Mouse (Mus musculus): ENCODE results near the gene Gpr4. TPM values are rescaled to one million over a fixed set of nuclear protein-coding genes. Genes with fewer than 3 reads are reported as not detected.
A peak's percentile ranks its signal among the peaks of the same experiment; 100 is the strongest.

Gpr4 gene
- 3.8 TPM in 2 replicates for total RNA-seq (2012; rRNA removed)

DNA sequence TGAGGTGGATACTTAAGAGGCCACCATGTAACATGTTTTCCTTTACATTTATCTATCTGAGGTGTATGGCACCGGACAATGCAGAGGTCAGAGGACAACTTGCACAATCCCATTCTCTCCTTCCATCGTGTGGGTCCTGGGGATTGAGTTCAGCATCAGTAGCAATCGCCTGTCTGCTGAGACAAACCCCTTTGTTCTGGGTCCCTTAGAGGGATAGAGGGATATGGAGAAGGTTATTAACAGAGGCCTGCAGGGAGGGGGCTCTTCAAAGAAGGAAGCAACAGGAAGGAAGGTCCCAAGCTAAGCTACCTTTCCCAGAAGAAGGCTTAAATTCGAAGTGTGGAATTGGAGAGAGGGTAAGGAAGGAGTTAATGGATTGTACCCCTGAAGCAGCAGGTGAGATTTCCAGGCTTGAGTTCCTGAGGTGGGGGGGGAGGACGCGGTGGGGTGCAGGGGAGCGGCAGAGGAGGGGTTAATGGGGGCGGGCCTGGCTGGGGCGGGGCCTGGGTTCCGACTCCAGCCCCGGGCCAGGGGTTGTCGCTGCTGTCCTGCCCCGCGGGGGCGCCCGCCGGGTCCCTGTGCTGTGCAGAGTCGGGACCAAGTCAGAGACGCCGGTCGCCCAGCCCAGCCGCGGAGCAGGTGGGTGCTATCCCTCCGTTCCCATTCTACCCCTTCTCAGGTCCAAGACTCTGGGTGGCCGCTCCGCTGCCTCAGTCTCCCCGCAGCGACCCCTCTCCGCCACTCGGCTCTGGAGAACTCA lies at the start of gene Gpr4:
Gpr4 (plus strand) TSS at position 543 of the 760 bp plus-strand sequence.
- TF ChIP-seq HCFC1 (IDR thresholded peaks at IDR 0.05; ENCODE audit: borderline replicate concordance, insufficient read depth, low read length) (no peak), CHD2 (IDR thresholded peaks at IDR 0.05; ENCODE audit: low read depth, low read length) (no peak), ZNF384 (IDR thresholded peaks at IDR 0.05; ENCODE audit: low read depth, low read length) (no peak)
- Histone ChIP-seq H3K9ac (ENCODE audit: insufficient read depth, low read depth, low read length, poor library complexity, severe bottlenecking) (peak within 1 kb of the TSS; percentile 71), H3K4me3 (ENCODE audit: insufficient read depth in 1 of 2, low read depth in 1 of 2, low read length in 2 of 2, poor library complexity in 1 of 2, severe bottlenecking in 1 of 2) (peak within 1 kb of the TSS; percentile 72 to 74), H3K4me1 (ENCODE audit: control insufficient read depth in 2 of 2, insufficient read depth in 2 of 2, low read length in 2 of 2, poor library complexity in 1 of 2) (peaks cover 3 to 20% of the 10 kb centered on the region in 2 experiments; a peak in 3 of 4 replicates), H3K36me3 (ENCODE audit: control insufficient read depth, insufficient read depth, low read length, poor library complexity, severe bottlenecking) (no peaks in the 10 kb centered on the region), H3K9me3 (ENCODE audit: control insufficient read depth, insufficient read depth, low read depth, low read length) (no peaks in the 10 kb centered on the region), H3K27ac (ENCODE audit: insufficient read depth, low read depth, low read length, poor library complexity, severe bottlenecking) (peak within 1 kb of the TSS; percentile 40; the same call in 1 of the 2 replicates)
- in situ Hi-C loops (cut with MboI; ENCODE audit: low sequenced_read_pairs in 2 of 2, unreplicated experiment in 2 of 2), result no loop called here
- no peak for DNase-seq (ENCODE audit: low read depth, low spot score)

DNA sequence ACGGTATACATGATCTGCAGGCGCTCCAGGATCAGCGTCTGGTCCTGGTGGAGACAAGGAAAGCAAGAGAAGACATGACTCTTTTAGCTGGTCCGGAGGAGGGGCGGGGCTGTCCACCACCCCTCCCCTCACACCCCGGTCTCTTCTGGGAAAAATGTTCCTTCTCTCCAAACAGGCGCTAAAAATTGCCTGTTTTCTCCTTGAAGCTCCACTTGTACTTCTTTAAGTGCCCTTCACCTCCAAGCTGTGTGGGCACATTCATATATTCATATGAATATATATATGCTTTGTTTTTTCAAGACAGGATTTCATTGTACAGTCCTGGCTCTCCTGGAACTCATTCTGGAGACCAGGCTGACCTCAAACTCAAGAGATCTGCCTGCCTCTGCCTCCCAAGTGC lies 49.4 kb upstream of the Gpr4 start:
- Histone ChIP-seq H3K9ac (ENCODE audit: insufficient read depth, low read depth, low read length, poor library complexity, severe bottlenecking) (no peak overlapping the region), H3K4me3 (ENCODE audit: insufficient read depth in 1 of 2, low read depth in 1 of 2, low read length in 2 of 2, poor library complexity in 1 of 2, severe bottlenecking in 1 of 2) (no peak overlapping the region), H3K4me1 (ENCODE audit: control insufficient read depth in 2 of 2, insufficient read depth in 2 of 2, low read length in 2 of 2, poor library complexity in 1 of 2) (peaks cover 2 to 17% of the 10 kb centered on the region in 2 experiments; a peak in 3 of 4 replicates), H3K27ac (ENCODE audit: insufficient read depth, low read depth, low read length, poor library complexity, severe bottlenecking) (no peak overlapping the region), H3K9me3 (ENCODE audit: control insufficient read depth, insufficient read depth, low read depth, low read length) (no peaks in the 10 kb centered on the region), H3K36me3 (ENCODE audit: control insufficient read depth, insufficient read depth, low read length, poor library complexity, severe bottlenecking) (no peaks in the 10 kb centered on the region)
- DNase-seq (ENCODE audit: low read depth, low spot score), result no peak
- in situ Hi-C loops (cut with MboI; ENCODE audit: low sequenced_read_pairs in 2 of 2, unreplicated experiment in 2 of 2), result no loop called here
- no peak for TF ChIP-seq MAFK (IDR thresholded peaks at IDR 0.05; ENCODE audit: insufficient read depth, low read depth, low read length)
- TF ChIP-seq ZC3H11A (IDR thresholded peaks at IDR 0.05; ENCODE audit: borderline replicate concordance, low read depth, low read length), result no peak
- no peak for TF ChIP-seq CHD2 (IDR thresholded peaks at IDR 0.05; ENCODE audit: low read depth, low read length)
- no peak for TF ChIP-seq ZNF384 (IDR thresholded peaks at IDR 0.05; ENCODE audit: low read depth, low read length)
- no peak for TF ChIP-seq HCFC1 (IDR thresholded peaks at IDR 0.05; ENCODE audit: borderline replicate concordance, insufficient read depth, low read length)

DNA sequence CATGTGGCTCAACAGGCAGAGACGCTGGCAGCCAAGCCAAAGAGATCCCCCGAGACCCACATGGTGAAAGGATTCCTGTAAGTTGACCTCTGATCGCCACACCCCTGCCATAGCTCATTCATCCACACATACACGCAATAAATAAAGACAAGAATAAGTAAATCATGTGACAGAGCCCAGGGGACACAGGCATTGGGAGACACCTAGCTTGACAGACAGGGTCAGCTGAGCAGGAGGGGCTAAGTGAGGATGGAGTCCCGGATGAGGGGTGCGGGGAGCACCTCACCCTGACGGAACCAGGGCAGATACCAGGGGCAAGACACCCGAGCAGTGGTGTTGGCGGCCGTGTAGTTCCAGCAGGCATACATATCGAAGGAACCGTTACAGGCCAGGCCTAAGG lies 48.6 kb upstream of the Gpr4 start:
- in situ Hi-C loops (cut with MboI; ENCODE audit: low sequenced_read_pairs in 2 of 2, unreplicated experiment in 2 of 2), result no loop called here
- H3K4me1 ChIP-seq (ENCODE audit: control insufficient read depth in 2 of 2, insufficient read depth in 2 of 2, low read length in 2 of 2, poor library complexity in 1 of 2), result peaks cover 2 to 17% of the 10 kb centered on the region in 2 experiments; a peak in 2 of 4 replicates
- no peaks in the 10 kb centered on the region for H3K9me3 ChIP-seq (ENCODE audit: control insufficient read depth, insufficient read depth, low read depth, low read length)
- peak overlapping the region in 1 of 2 experiments; percentile 41; a peak in 1 of 4 replicates for H3K4me3 ChIP-seq (ENCODE audit: insufficient read depth in 1 of 2, low read depth in 1 of 2, low read length in 2 of 2, poor library complexity in 1 of 2, severe bottlenecking in 1 of 2)
- DNase-seq (ENCODE audit: low read depth, low spot score), result no peak
- no peak overlapping the region for H3K9ac ChIP-seq (ENCODE audit: insufficient read depth, low read depth, low read length, poor library complexity, severe bottlenecking)
- no peak overlapping the region for H3K27ac ChIP-seq (ENCODE audit: insufficient read depth, low read depth, low read length, poor library complexity, severe bottlenecking)
- H3K36me3 ChIP-seq (ENCODE audit: control insufficient read depth, insufficient read depth, low read length, poor library complexity, severe bottlenecking), result no peaks in the 10 kb centered on the region
- TF ChIP-seq CHD2 (IDR thresholded peaks at IDR 0.05; ENCODE audit: low read depth, low read length) (no peak), HCFC1 (IDR thresholded peaks at IDR 0.05; ENCODE audit: borderline replicate concordance, insufficient read depth, low read length) (no peak), ZNF384 (IDR thresholded peaks at IDR 0.05; ENCODE audit: low read depth, low read length) (no peak), MAFK (IDR thresholded peaks at IDR 0.05; ENCODE audit: insufficient read depth, low read depth, low read length) (no peak), ZC3H11A (IDR thresholded peaks at IDR 0.05; ENCODE audit: borderline replicate concordance, low read depth, low read length) (no peak)

DNA sequence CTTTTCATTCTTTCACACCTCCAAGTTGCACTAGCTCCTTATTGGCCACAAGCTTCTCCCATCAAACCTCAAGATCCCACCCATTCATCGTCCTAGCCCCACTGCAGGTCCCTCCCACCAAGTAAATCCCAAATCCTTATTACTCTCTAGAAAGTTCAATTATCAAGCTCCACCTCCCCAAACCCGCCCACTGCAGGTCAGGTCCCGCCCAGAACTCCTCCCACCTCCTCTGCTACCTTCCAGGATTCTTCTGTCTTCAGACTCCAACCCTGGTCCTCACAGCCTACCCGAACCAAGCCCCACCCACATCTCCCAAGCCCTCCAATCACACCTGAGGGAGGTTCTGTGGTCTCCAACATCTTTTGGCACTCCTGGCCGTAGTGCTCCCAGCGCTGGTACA lies 48.1 kb upstream of the Gpr4 start:
- peaks cover 2 to 17% of the 10 kb centered on the region in 2 experiments; a peak in 2 of 4 replicates for H3K4me1 ChIP-seq (ENCODE audit: control insufficient read depth in 2 of 2, insufficient read depth in 2 of 2, low read length in 2 of 2, poor library complexity in 1 of 2)
- no peak overlapping the region for H3K9ac ChIP-seq (ENCODE audit: insufficient read depth, low read depth, low read length, poor library complexity, severe bottlenecking)
- H3K27ac ChIP-seq (ENCODE audit: insufficient read depth, low read depth, low read length, poor library complexity, severe bottlenecking), result no peak overlapping the region
- peak; percentile 92 for DNase-seq (ENCODE audit: low read depth, low spot score)
- in situ Hi-C loops (cut with MboI; ENCODE audit: low sequenced_read_pairs in 2 of 2, unreplicated experiment in 2 of 2), result no loop called here
- H3K4me3 ChIP-seq (ENCODE audit: insufficient read depth in 1 of 2, low read depth in 1 of 2, low read length in 2 of 2, poor library complexity in 1 of 2, severe bottlenecking in 1 of 2), result peak overlapping the region in 1 of 2 experiments; percentile 41; a peak in 2 of 4 replicates
- no peaks in the 10 kb centered on the region for H3K36me3 ChIP-seq (ENCODE audit: control insufficient read depth, insufficient read depth, low read length, poor library complexity, severe bottlenecking)
- no peak for TF ChIP-seq ZNF384 (IDR thresholded peaks at IDR 0.05; ENCODE audit: low read depth, low read length)
- no peak for TF ChIP-seq MAFK (IDR thresholded peaks at IDR 0.05; ENCODE audit: insufficient read depth, low read depth, low read length)
- TF ChIP-seq CHD2 (IDR thresholded peaks at IDR 0.05; ENCODE audit: low read depth, low read length), result no peak
- no peak for TF ChIP-seq HCFC1 (IDR thresholded peaks at IDR 0.05; ENCODE audit: borderline replicate concordance, insufficient read depth, low read length)
- no peak for TF ChIP-seq ZC3H11A (IDR thresholded peaks at IDR 0.05; ENCODE audit: borderline replicate concordance, low read depth, low read length)
- H3K9me3 ChIP-seq (ENCODE audit: control insufficient read depth, insufficient read depth, low read depth, low read length), result no peaks in the 10 kb centered on the region
